Mouse (Mus musculus) hematopoietic multipotent progenitor cell, adult 10-12 weeks (in vitro differentiated cells): ENCODE results near the gene Astn2. TPM values are rescaled to one million over a fixed set of nuclear protein-coding genes. Genes with fewer than 3 reads are reported as not detected.

Source experiments
- polyA plus RNA-seq: library from polyadenylated mRNA; stranded (reverse); fragments of >175 nt; gene quantifications from 2 replicates; pipeline ENCODE4 v1.2.3, GENCODE M21; 2012; ENCODE audit warnings: low replicate concordance

Astn2 gene
- polyA plus RNA-seq: 0.07 TPM in 2 replicates

DNA sequence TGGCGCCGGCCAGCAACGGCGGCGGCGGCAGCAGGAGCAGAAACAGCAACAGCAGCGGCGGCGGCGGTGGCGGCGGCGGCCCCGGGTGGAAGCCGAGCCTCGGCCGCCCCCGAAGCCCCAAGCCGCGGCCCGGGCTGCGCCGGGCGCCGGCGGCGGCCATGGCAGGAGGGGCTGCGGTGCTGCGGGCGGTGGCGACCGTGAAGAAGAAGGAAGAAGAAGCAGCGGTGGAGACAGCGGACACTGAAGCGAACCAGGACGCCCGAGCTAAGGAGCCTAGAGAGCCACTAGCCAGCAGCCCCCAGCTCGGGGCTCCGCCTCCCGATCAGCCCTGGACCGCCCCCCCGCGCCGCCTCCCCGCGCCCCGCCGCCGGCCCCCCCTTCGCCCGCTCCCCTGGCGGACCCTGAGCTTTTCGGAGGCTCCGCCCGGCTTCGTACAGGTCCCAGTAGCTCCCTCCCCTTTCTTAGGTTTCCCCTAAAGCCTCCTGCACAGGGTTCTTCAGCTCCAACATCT lies at the start of gene Astn2:
Gene Astn2, minus strand, starts transcription at position 411 of the 511 bp plus-strand sequence.

DNA sequence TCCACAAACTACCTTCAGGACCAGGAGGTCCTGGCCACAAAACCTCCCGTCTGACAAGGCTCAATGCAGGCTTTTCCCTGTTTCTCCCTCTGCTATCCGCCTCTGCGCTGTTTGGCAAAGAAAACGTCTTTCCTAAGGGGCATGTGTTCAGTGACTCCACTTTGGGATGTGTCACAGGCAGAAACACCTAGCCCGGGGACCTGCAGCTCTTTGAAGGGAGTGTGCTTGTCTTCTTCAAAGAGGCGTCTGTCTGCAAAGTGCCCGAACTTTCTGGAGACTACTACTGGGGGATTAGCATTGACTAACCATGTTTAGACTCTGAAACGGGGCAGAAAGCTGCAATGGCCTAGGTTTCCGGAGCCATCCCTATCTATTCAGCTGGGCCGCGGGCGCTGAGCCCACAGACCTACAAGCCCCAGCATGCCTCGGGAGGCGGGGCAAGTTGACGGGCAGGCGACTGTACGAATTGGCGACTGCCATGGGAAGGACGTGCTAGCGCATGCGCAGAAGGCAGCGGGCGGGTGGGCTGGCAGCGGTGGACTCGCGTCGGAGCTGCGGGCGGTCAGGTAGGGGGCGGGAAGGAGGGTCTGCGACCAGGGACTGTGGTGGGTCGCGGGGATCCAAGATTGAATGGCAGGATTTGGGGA lies 799.8 kb downstream of the Astn2 start, which contains the start of gene Trim32:
Gene Trim32, plus strand, starts transcription at position 483 of the 647 bp plus-strand sequence.

